Mouse (Mus musculus) lung, embryonic 14.5 days (tissue): ENCODE results near the gene Myo5c. TPM values are rescaled to one million over a fixed set of nuclear protein-coding genes. Genes with fewer than 3 reads are reported as not detected.

ENCODE experiments used
- ATAC-seq: fragments of 200-750 bp; cut with Nextera tagmentation; 2 replicates; pipeline ENCODE4 v1.8.0; 2017; ENCODE audit warnings: mild to moderate bottlenecking, moderate TSS enrichment, moderate library complexity; ENCODE audit not compliant: insufficient read depth
- DNase-seq: peaks from one replicate; pipeline ENCODE4 v3.0.0-alpha.2; 2015
- H3K27ac ChIP-seq: fragments of 300-500 bp; sonication (generic); 2 replicates; pipeline ENCODE4 v1.5.1; 2014; ENCODE audit warnings: low read depth, mild to moderate bottlenecking, moderate library complexity
- H3K27me3 ChIP-seq: fragments of 300-500 bp; sonication (generic); 2 replicates; pipeline ENCODE4 v1.6.1; 2014; ENCODE audit warnings: low read length, control low read depth; ENCODE audit not compliant: insufficient read depth
- H3K36me3 ChIP-seq: fragments of 300-500 bp; sonication (generic); 2 replicates; pipeline ENCODE4 v1.6.1; 2014; ENCODE audit warnings: control low read depth; ENCODE audit not compliant: insufficient read depth
- H3K4me1 ChIP-seq: fragments of 300-500 bp; sonication (generic); 2 replicates; pipeline ENCODE4 v1.6.1; 2014; ENCODE audit warnings: antibody characterized with exemption, control low read depth; ENCODE audit not compliant: insufficient read depth
- H3K4me2 ChIP-seq: fragments of 300-500 bp; sonication (generic); 2 replicates; pipeline ENCODE4 v1.6.1; 2014; ENCODE audit warnings: mild to moderate bottlenecking
- H3K4me3 ChIP-seq: fragments of 300-500 bp; sonication (generic); 2 replicates; pipeline ENCODE4 v1.5.1; 2014; ENCODE audit warnings: low read depth, low read length
- H3K9ac ChIP-seq: fragments of 300-500 bp; sonication (generic); 2 replicates; pipeline ENCODE4 v1.6.1; 2014
- H3K9me3 ChIP-seq: fragments of 300-500 bp; sonication (generic); 2 replicates; pipeline ENCODE4 v1.6.1; 2016; ENCODE audit warnings: low read depth, low read length, control low read depth
- CTCF ChIP-seq: IDR thresholded peaks from 2 replicates; pipeline ENCODE4 v1.5.1; 2016; ENCODE audit warnings: antibody characterized with exemption, low read depth
- WGBS: fragments of 180-500 bp; shearing (Covaris S2); extraction: QIAGEN DNeasy Blood & Tissue Kit; methylation state at CpG from one replicate; pipeline ENCODE4 v1.1.7; 2014; 5-methylcytosine and 5-hydroxymethylcytosine counted together
- polyA plus RNA-seq: library from polyadenylated mRNA; unstranded; fragments of >200 nt; fragmentation: Nextera tagmentation; extraction: Ambion mirVana; gene quantifications from 2 replicates; pipeline ENCODE4 v1.2.1, GENCODE M21; 2014

Myo5c gene
- polyA plus RNA-seq, 1 experiment from 2014 or later = 28.9 TPM

DNA sequence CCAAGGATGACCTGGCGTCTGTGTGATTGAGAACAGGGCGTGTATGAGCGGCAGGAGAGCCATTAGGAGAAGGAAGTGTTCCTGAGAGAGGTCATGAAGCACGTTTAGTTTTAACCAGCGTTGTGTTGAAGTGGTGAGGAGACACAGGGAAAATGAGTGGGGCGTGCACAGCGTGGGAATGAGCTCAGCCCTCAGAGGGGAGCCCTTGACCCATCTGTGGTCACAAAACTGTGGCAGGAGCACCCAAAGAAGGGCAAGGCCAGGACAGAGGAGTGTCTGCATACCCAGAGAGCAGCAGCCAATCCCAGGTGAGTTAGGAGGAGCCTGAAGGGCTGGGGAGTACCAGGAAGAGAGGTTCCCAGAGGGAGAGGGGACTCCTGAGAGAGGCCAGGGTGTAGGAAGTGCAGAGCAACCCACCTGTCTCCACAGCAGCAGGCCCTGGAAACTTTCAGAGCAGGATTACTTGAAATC, 2.5 kb downstream of the Myo5c start:
- Histone ChIP-seq H3K9ac (peak overlapping the region; percentile 38; the same call in 1 of the 2 replicates), H3K9me3 (no peaks in the 10 kb centered on the region), H3K27me3 (peaks cover 18% of the 10 kb centered on the region; the same call in 1 of the 2 replicates), H3K4me3 (peak overlapping the region; percentile 48; the same call in 1 of the 2 replicates), H3K4me1 (peaks cover 5% of the 10 kb centered on the region; the same call in 1 of the 2 replicates), H3K4me2 (peak overlapping the region; percentile 60), H3K36me3 (no peaks in the 10 kb centered on the region), H3K27ac (peak overlapping the region; percentile 88)
- 15% methylated on average over 7 of the region's 7 CpGs for WGBS
- peak; percentile 54 for DNase-seq
- no peak for TF ChIP-seq CTCF
- ATAC-seq = peak; percentile 78

GRCm38 (mm10) chr9:75234983-75235627, 3.3 kb downstream of the Myo5c start:
- Histone ChIP-seq H3K27me3 (peaks cover 18% of the 10 kb centered on the region; the same call in 1 of the 2 replicates), H3K9ac (no peak overlapping the region), H3K4me3 (peak overlapping the region; percentile 3; the same call in 1 of the 2 replicates), H3K4me2 (peak overlapping the region; percentile 40), H3K27ac (peak overlapping the region; percentile 88), H3K4me1 (peaks cover 5% of the 10 kb centered on the region; the same call in 1 of the 2 replicates), H3K36me3 (no peaks in the 10 kb centered on the region), H3K9me3 (no peaks in the 10 kb centered on the region)
- no peak for TF ChIP-seq CTCF
- WGBS = 57% methylated on average over 12 of the region's 12 CpGs
- DNase-seq (peak; percentile 23), ATAC-seq (peak; percentile 3; the same call in 1 of the 2 replicates)

- Histone ChIP-seq H3K9ac (no peak overlapping the region), H3K36me3 (no peaks in the 10 kb centered on the region), H3K27ac (peak overlapping the region; percentile 88), H3K4me2 (peak overlapping the region; percentile 40), H3K9me3 (no peaks in the 10 kb centered on the region), H3K27me3 (peaks cover 17% of the 10 kb centered on the region; the same call in 1 of the 2 replicates), H3K4me1 (peaks cover 5% of the 10 kb centered on the region; the same call in 1 of the 2 replicates), H3K4me3 (no peak overlapping the region)
- DNase-seq (no peak), ATAC-seq (no peak)
- no peak for TF ChIP-seq CTCF
- WGBS = 56% methylated on average over 2 of the region's 2 CpGs
Observed at GRCm38 (mm10) chr9:75235696-75236095, 3.9 kb downstream of the Myo5c start.

DNA sequence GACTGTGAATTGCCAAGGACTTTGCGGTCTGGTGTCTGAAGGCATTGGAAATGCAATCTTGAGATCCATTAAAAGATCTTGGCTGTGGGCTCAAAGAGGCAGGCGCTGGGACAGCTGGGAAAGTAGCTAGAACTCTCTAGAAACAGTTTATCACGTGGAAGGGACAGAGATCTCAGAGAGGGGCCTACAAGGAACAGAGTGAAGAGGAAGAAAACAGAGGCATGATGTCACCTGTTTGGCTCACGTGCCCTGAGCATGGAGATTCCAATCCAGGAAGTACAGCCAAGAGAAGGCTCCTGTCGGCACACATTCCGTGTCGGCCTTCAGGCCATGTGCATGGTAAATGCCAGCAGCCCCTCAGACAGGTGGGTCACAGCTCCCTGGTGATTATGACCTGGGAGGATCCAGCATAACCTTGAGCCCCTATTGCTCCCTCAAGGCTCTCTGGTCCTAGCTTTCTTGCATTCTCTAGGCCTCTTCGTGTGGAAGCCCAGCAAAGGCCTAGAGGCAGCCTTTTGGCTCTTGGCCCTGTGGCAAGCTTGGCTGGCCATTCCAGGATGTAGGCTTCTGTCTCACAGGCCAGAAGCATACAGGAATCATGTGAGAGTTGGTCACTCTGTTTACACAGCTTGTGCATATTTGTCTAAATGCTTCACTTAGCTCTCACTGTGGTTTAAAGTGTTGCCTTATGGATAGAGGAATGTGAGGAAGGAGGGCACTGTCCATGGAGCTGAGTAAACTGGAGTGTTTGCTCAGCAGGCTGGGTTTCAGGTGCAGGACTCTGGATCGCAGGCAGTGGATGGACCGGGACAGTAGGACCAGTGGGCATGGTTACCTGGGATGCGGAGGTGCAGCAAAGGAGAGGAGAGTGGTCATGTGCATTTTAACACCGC, 4.8 kb downstream of the Myo5c start:
- no peak overlapping the region for H3K4me3 ChIP-seq
- peak; percentile 86 for ATAC-seq
- H3K36me3 ChIP-seq = no peaks in the 10 kb centered on the region
- peaks cover 5% of the 10 kb centered on the region; the same call in 1 of the 2 replicates for H3K4me1 ChIP-seq
- TF ChIP-seq CTCF = no peak
- no peaks in the 10 kb centered on the region for H3K9me3 ChIP-seq
- H3K27me3 ChIP-seq = peaks cover 8% of the 10 kb centered on the region; the same call in 1 of the 2 replicates
- peak overlapping the region; percentile 88 for H3K27ac ChIP-seq
- no peak overlapping the region for H3K9ac ChIP-seq
- DNase-seq = peak; percentile 66
- WGBS = 53% methylated on average over 12 of the region's 12 CpGs
- H3K4me2 ChIP-seq = peak overlapping the region; percentile 41

DNA sequence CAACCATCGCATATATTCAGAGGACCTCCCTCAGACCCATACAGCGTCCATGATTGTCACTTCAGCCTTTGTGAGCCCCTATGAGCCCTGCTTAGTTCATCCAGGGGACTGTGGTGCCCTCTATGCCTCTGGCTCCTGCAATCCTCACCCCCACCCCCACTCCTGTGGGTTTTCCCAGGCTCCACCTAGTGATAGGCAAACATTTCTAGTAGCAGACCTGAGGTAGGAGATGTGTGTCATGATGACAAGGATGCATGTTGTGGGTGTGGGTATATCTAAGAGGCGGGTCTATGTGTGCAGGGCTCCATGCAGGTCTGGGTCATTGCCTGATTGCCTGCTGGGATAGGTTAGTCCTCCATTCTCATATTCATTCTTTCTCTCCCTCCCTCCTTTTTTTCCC, 6.4 kb downstream of the Myo5c start:
- Histone ChIP-seq H3K4me2 (no peak overlapping the region), H3K27ac (no peak overlapping the region)
- 67% methylated on average over 3 of the region's 3 CpGs for WGBS

DNA sequence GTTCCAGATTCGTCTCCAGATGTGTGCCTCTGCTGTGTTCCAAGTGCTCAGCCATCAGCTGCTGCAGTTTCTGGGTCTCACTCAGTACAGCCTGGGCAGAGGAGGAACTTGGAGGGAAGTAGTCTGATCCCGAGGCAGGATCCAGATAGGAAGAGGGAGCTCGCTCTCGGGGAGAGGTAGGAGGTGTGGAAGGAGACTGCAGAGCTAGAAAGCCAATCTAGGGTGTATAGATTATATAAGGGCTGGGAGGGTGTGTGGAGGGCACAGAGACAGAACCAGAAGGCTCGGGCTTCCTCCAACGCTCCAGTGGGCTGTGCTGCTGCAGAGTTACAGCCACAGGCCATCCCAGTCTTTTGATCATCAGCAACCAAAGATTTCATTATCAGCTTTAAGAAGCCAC, 11.2 kb downstream of the Myo5c start:
- H3K27ac ChIP-seq = peak overlapping the region; percentile 69

More for the DNA sequence above, 6.4 kb downstream of the Myo5c start:
- Histone ChIP-seq H3K27me3 (no peaks in the 10 kb centered on the region; the same call in 1 of the 2 replicates), H3K4me3 (no peak overlapping the region), H3K4me1 (peaks cover 8% of the 10 kb centered on the region; the same call in 1 of the 2 replicates), H3K36me3 (no peaks in the 10 kb centered on the region), H3K9me3 (no peaks in the 10 kb centered on the region), H3K9ac (no peak overlapping the region)
- TF ChIP-seq CTCF = no peak
- ATAC-seq = no peak
- no peak for DNase-seq

More for the DNA sequence above, 11.2 kb downstream of the Myo5c start:
- no peaks in the 10 kb centered on the region for H3K27me3 ChIP-seq
- no peak overlapping the region for H3K4me3 ChIP-seq
- H3K36me3 ChIP-seq = peaks cover 16% of the 10 kb centered on the region
- no peaks in the 10 kb centered on the region for H3K9me3 ChIP-seq
- 55% methylated on average over 6 of the region's 6 CpGs for WGBS
- 0 out of 2 replicates have a peak, but pooled peaks cover 3% of the 10 kb centered on the region for H3K4me1 ChIP-seq
- H3K4me2 ChIP-seq = no peak overlapping the region
- TF ChIP-seq CTCF = no peak
- no peak for ATAC-seq
- no peak overlapping the region for H3K9ac ChIP-seq
- no peak for DNase-seq
